Comparison of ENCODE assay signal across 29 mouse cellular contexts in the genomic region with DNA sequence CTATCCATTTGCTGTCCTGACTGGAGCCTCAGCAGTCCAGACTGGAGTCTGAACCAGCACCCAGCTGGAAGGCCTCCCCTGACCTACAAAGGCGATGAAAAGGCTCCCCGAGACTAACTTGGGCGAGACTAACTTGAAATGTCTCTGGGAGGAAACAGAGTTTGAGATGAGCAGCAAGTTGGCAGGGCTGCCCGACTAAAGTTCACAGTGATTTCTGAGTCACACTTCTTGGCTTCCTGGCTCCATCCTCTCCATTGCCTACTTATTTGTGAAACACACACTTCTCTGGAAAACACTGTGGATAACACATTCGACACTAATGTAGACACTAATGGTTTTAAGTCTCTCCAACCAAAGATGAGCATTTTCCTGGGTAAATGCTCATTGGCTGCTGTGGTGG.
A peak's percentile ranks its signal among the peaks of the same experiment; 100 is the strongest.
DNase-seq lines count a peak whose midpoint lies in the region; ATAC-seq and TF ChIP-seq lines count a peak whose summit lies in the region.
"Had no signal": no experiment of that assay in that cellular context is flagged by ENCODE, and none has a peak within 500 bp of the region (broad histone marks: within the 10 kb centered on the region; RNA-seq: fewer than 3 reads in every experiment).

No protein-coding gene starts in this region.

- no peaks in the 10 kb centered on the region for H3K27me3 ChIP-seq in hindbrain, postnatal 0 days (ENCODE audit: insufficient read depth, low read length)
- H3K27me3 ChIP-seq: embryonic facial prominence, embryonic 15.5 days; intestine, embryonic 15.5 days; kidney, embryonic 15.5 days; liver, embryonic 13.5 days; midbrain, embryonic 15.5 days; neural tube, embryonic 13.5 days had no signal

- H3K4me1 ChIP-seq in hindbrain, postnatal 0 days (ENCODE audit: insufficient read depth, low read length), result no peaks in the 10 kb centered on the region
- H3K4me1 ChIP-seq: heart, embryonic 13.5 days; intestine, embryonic 15.5 days; kidney, embryonic 15.5 days; liver, embryonic 13.5 days; megakaryocyte, embryonic 14.5 days; midbrain, embryonic 15.5 days had no signal

- no peak overlapping the region for H3K9ac ChIP-seq in hindbrain, postnatal 0 days (replicated peaks; ENCODE audit: low read length)
- H3K9ac ChIP-seq: embryonic facial prominence, embryonic 15.5 days; heart, embryonic 13.5 days; hindbrain, embryonic 14.5 days; intestine, embryonic 15.5 days; kidney, embryonic 15.5 days; liver, embryonic 13.5 days; midbrain, embryonic 15.5 days; neural tube, embryonic 13.5 days had no signal

- H3K4me3 ChIP-seq in hindbrain, postnatal 0 days (ENCODE audit: low read length), result no peak overlapping the region
- H3K4me3 ChIP-seq: embryonic facial prominence, embryonic 15.5 days; heart, embryonic 13.5 days; intestine, embryonic 15.5 days; kidney, embryonic 15.5 days; liver, embryonic 13.5 days; megakaryocyte, embryonic 14.5 days; midbrain, embryonic 15.5 days; neural tube, embryonic 13.5 days had no signal

- H3K36me3 ChIP-seq in hindbrain, postnatal 0 days (ENCODE audit: insufficient read depth, low read length), result no peaks in the 10 kb centered on the region
- H3K36me3 ChIP-seq: embryonic facial prominence, embryonic 15.5 days; G1E; heart, embryonic 13.5 days; intestine, embryonic 15.5 days; kidney, embryonic 15.5 days; liver, embryonic 13.5 days; midbrain, embryonic 15.5 days; neural tube, embryonic 13.5 days had no signal

- TF ChIP-seq CTCF in hindbrain, postnatal 0 days (IDR thresholded peaks at IDR 0.05; ENCODE audit: low read depth), result no peak

- no peak for ATAC-seq in hindbrain, postnatal 0 days
- ATAC-seq: activated CD4-positive, CD25-positive, alpha-beta regulatory T cell, adult 4 months; intestine, embryonic 15.5 days; midbrain, embryonic 15.5 days had no signal

- peak; percentile 13 for DNase-seq in adrenal gland, postnatal 14 days
- DNase-seq in adrenal gland, postnatal 4 days (ENCODE audit: low spot score in 2 of 2), result no peak
- peak; percentile 14 to 18 for DNase-seq in heart, postnatal 10 days
- DNase-seq in heart, adult 8-10 months (ENCODE audit: low spot score), result no peak
- DNase-seq in 3134 (ENCODE audit: extremely low read depth, insufficient read length, low spot score), result peak; percentile 20
- peak; percentile 87 for DNase-seq in adipocyte (ENCODE audit: low spot score)
- no peak for DNase-seq in hindbrain, postnatal 0 days (ENCODE audit: low spot score)
- DNase-seq in spleen, postnatal 36 days (ENCODE audit: low spot score in 2 of 2), result no peak
- DNase-seq: B cell, adult 2 months; cerebellum, adult 11 months; cerebellum, adult 9-11 months; layer of hippocampus, adult 9-11 months; liver, embryonic 13.5 days; lung, adult 2 months; lung, postnatal 14 days; retina, postnatal 1 day; right cerebral cortex, postnatal 4 days; thymus, adult 2 months; thymus, postnatal 4 days had no signal

- no peaks in the 10 kb centered on the region for H3K9me3 ChIP-seq in hindbrain, postnatal 0 days (ENCODE audit: low read length)
- H3K9me3 ChIP-seq: embryonic facial prominence, embryonic 15.5 days; G1E; heart, embryonic 13.5 days; intestine, embryonic 15.5 days; kidney, embryonic 15.5 days; liver, embryonic 13.5 days; megakaryocyte, embryonic 14.5 days; midbrain, embryonic 15.5 days; neural tube, embryonic 13.5 days had no signal

- WGBS in hindbrain, postnatal 0 days, result 59% methylated on average over 5 of the region's 5 CpGs

- no peak overlapping the region for H3K4me2 ChIP-seq in hindbrain, postnatal 0 days (ENCODE audit: low read depth, low read length)
- H3K4me2 ChIP-seq: embryonic facial prominence, embryonic 15.5 days; heart, embryonic 13.5 days; hindbrain, embryonic 14.5 days; intestine, embryonic 15.5 days; kidney, embryonic 15.5 days; liver, embryonic 13.5 days; midbrain, embryonic 15.5 days; neural tube, embryonic 13.5 days had no signal

- H3K27ac ChIP-seq in hindbrain, postnatal 0 days, result no peak overlapping the region
- H3K27ac ChIP-seq: embryonic facial prominence, embryonic 15.5 days; heart, embryonic 13.5 days; hindbrain, embryonic 14.5 days; intestine, embryonic 15.5 days; kidney, embryonic 15.5 days; liver, embryonic 13.5 days; midbrain, embryonic 15.5 days; neural tube, embryonic 13.5 days had no signal

- intact Hi-C loops in heart, postnatal 10 days (cut with DNase I), result no loop called here

Comparison
In these comparisons a context has a peak if more than half of its experiments do, and no peak if none do; other contexts are left out.
1. DNase-seq: peak in adrenal gland, postnatal 14 days (single experiment), heart, postnatal 10 days (2 of 2), 3134 (single experiment) and adipocyte (single experiment); none in adrenal gland, postnatal 4 days (0 of 2), heart, adult 8-10 months (single experiment), hindbrain, postnatal 0 days (single experiment) and spleen, postnatal 36 days (0 of 2).